8 mouse cellular contexts compared by ENCODE assay signal in the genomic region with DNA sequence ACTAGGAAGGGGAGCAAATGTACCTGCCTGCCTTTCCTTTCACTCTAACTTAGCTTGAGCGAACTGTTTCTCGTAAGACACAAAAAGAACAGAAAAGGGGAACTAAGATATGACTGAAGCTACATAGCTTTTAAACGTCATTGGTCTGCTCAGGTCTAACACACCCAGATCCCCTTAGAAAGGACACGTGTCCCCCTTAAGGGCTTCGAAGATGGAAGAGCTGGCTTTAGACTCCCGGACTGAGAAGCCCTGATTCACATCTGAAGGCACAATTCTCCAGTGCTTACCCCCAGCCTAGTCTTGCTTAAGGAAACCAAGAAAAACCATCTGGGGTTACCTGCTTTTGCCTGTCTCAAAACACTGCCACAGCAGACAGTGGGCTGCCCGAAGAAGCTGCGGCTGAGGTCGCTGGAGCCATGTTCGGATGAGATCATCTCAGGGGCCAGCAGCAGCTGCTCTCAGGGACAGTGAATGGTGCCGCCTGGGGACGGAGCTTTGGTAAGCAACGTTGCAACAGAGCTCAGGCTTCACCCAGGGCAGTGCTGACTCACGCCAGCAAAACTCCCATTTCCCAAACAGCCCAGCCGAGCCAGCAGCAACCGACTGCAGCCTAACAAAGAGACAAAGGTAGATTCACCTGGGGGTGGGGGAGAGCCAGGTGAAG. TPM values are rescaled to one million over a fixed set of nuclear protein-coding genes. Genes with fewer than 3 reads are reported as not detected.
DNase-seq lines count a peak whose midpoint lies in the region; ATAC-seq lines count a peak whose summit lies in the region.

No protein-coding gene starts in this region.

- peak; percentile 13 for DNase-seq in cerebellum, adult 11 months
- DNase-seq in gastrocnemius, postnatal 14 days, result peak; percentile 75
- peak; percentile 72 for DNase-seq in intestine, embryonic 14.5 days (ENCODE audit: low spot score)
- peak; percentile 91 for DNase-seq in liver
- DNase-seq in spleen, postnatal 14 days (ENCODE audit: low spot score in 2 of 2), result peak; percentile 62 to 70

- H3K9ac ChIP-seq in intestine, embryonic 14.5 days (ENCODE audit: low read length), result peak overlapping the region; percentile 11; the same call in 1 of the 2 replicates
- H3K9ac ChIP-seq in midbrain, embryonic 16.5 days (ENCODE audit: low read depth, low read length), result peak overlapping the region; percentile 37

- H3K9me3 ChIP-seq in intestine, embryonic 14.5 days (ENCODE audit: control insufficient read depth, low read length), result no peaks in the 10 kb centered on the region
- H3K9me3 ChIP-seq in midbrain, embryonic 16.5 days (replicated peaks; ENCODE audit: control insufficient read depth, low read length, poor library complexity, severe bottlenecking), result no peaks in the 10 kb centered on the region

- H3K27ac ChIP-seq in intestine, embryonic 14.5 days (ENCODE audit: low read depth), result no peak overlapping the region
- H3K27ac ChIP-seq in midbrain, embryonic 16.5 days (ENCODE audit: low read length), result peak overlapping the region; percentile 33; the same call in 1 of the 2 replicates

- peak overlapping the region; percentile 0; the same call in 1 of the 2 replicates for H3K4me3 ChIP-seq in intestine, embryonic 14.5 days (ENCODE audit: low read depth, low read length)
- H3K4me3 ChIP-seq in midbrain, embryonic 16.5 days (ENCODE audit: low read depth, low read length), result peak overlapping the region; percentile 21

- H3K27me3 ChIP-seq in intestine, embryonic 14.5 days (replicated peaks; ENCODE audit: control insufficient read depth, insufficient read depth, low read length), result no peaks in the 10 kb centered on the region
- no peaks in the 10 kb centered on the region for H3K27me3 ChIP-seq in midbrain, embryonic 16.5 days (ENCODE audit: control insufficient read depth, insufficient read depth, low read depth, low read length)

- intact Hi-C loops in gastrocnemius, postnatal 14 days (cut with DNase I; ENCODE audit: low total_unique reads), result no loop called here

- 24% methylated on average over 16 of the region's 16 CpGs for WGBS in intestine, embryonic 14.5 days
- 23% methylated on average over 16 of the region's 16 CpGs for WGBS in midbrain, embryonic 16.5 days

- H3K4me1 ChIP-seq in intestine, embryonic 14.5 days (replicated peaks; ENCODE audit: control insufficient read depth, insufficient read depth, low read length), result no peaks in the 10 kb centered on the region; the same call in 1 of the 2 replicates
- peaks cover 14% of the 10 kb centered on the region for H3K4me1 ChIP-seq in midbrain, embryonic 16.5 days (ENCODE audit: control insufficient read depth, insufficient read depth, low read length)

- H3K4me2 ChIP-seq in intestine, embryonic 14.5 days (ENCODE audit: low read length), result peak overlapping the region; percentile 31
- peak overlapping the region; percentile 43 for H3K4me2 ChIP-seq in midbrain, embryonic 16.5 days (ENCODE audit: low read length)

- ATAC-seq in cerebellum, adult (ENCODE audit: insufficient number of reproducible peaks, low FRiP score, low TSS enrichment), result no peak
- peak; percentile 75 for ATAC-seq in common myeloid progenitor, adult 5-6 weeks (replicated peaks; ENCODE audit: low read depth, poor library complexity, severe bottlenecking)
- ATAC-seq in intestine, embryonic 14.5 days (replicated peaks; ENCODE audit: low FRiP score, low TSS enrichment, low read depth), result peak; percentile 90
- ATAC-seq in midbrain, embryonic 16.5 days, result peak; percentile 60; the same call in 1 of the 2 replicates

- no peaks in the 10 kb centered on the region for H3K36me3 ChIP-seq in intestine, embryonic 14.5 days (ENCODE audit: control insufficient read depth, insufficient read depth, low read length)
- H3K36me3 ChIP-seq in midbrain, embryonic 16.5 days (ENCODE audit: control insufficient read depth, insufficient read depth, low read length), result no peaks in the 10 kb centered on the region

RNA-seq across cellular contexts. Expression of a gene that starts 25.5 kb away (rescaled TPM):
- total RNA-seq in common myeloid progenitor, adult 5-6 weeks (2017), result 12.5 and 14.4 TPM in 2 replicates
- 1 to 10 TPM; 5.4 to 5.7 TPM for total RNA-seq in gastrocnemius, postnatal 14 days (2021)
- 12.1 and 13.5 TPM in 2 replicates for polyA plus RNA-seq in intestine, embryonic 14.5 days (2014; fragmentation: Nextera tagmentation; extraction: Ambion mirVana)
- polyA plus RNA-seq in midbrain, embryonic 16.5 days (2015; fragmentation: Nextera tagmentation; extraction: Ambion mirVana), result 3.9 and 4.2 TPM in 2 replicates

RNA-seq across cellular contexts. Expression of a gene that starts 44.9 kb away (rescaled TPM):
- 15.7 and 16.0 TPM in 2 replicates for total RNA-seq in common myeloid progenitor, adult 5-6 weeks (2017)
- 1 to 10 TPM; 5.3 to 5.7 TPM for total RNA-seq in gastrocnemius, postnatal 14 days (2021)
- polyA plus RNA-seq in intestine, embryonic 14.5 days (2014; fragmentation: Nextera tagmentation; extraction: Ambion mirVana), result 14.7 and 15.4 TPM in 2 replicates
- polyA plus RNA-seq in midbrain, embryonic 16.5 days (2015; fragmentation: Nextera tagmentation; extraction: Ambion mirVana), result 13.6 and 13.7 TPM in 2 replicates

RNA-seq across cellular contexts. Expression of a gene that starts 46.4 kb away (rescaled TPM):
- total RNA-seq in common myeloid progenitor, adult 5-6 weeks (2017), result not detected in 2 replicates
- total RNA-seq in gastrocnemius, postnatal 14 days (2021), result not detected
- polyA plus RNA-seq in intestine, embryonic 14.5 days (2014; fragmentation: Nextera tagmentation; extraction: Ambion mirVana), result 0.11 and 0.22 TPM in 2 replicates
- polyA plus RNA-seq in midbrain, embryonic 16.5 days (2015; fragmentation: Nextera tagmentation; extraction: Ambion mirVana), result 1.0 and 1.1 TPM in 2 replicates

Comparison
In these comparisons a context has a peak if more than half of its experiments do, and no peak if none do; other contexts are left out.
1. DNase-seq: peak in every context shown above with its lines; median percentile 91 in liver; 75 in gastrocnemius, postnatal 14 days; 72 in intestine, embryonic 14.5 days; 66 in spleen, postnatal 14 days; 13 in cerebellum, adult 11 months.